Mouse (Mus musculus) large intestine, adult 2 months (tissue): Measurements from ENCODE around the gene Senp2. TPM values are rescaled to one million over a fixed set of nuclear protein-coding genes. Genes with fewer than 3 reads are reported as not detected.

Experiments used
- DNase-seq: peaks from one replicate; pipeline ENCODE4 v3.0.0-alpha.2; 2012; ENCODE audit warnings: low read depth, low spot score
- WGBS: fragments of 180-500 bp; shearing (Covaris S2); methylation state at CpG from one replicate; pipeline ENCODE4 v1.1.7; 2018; 5-methylcytosine and 5-hydroxymethylcytosine counted together
- polyA plus RNA-seq: library from polyadenylated mRNA; depleted of rRNA; stranded (reverse); fragments of >200 nt; gene quantifications from 2 replicates; pipeline ENCODE4 v1.2.3, GENCODE M21; 2012; rRNA removed

Senp2 gene
- polyA plus RNA-seq, 1 experiment = 8.8 TPM

DNA sequence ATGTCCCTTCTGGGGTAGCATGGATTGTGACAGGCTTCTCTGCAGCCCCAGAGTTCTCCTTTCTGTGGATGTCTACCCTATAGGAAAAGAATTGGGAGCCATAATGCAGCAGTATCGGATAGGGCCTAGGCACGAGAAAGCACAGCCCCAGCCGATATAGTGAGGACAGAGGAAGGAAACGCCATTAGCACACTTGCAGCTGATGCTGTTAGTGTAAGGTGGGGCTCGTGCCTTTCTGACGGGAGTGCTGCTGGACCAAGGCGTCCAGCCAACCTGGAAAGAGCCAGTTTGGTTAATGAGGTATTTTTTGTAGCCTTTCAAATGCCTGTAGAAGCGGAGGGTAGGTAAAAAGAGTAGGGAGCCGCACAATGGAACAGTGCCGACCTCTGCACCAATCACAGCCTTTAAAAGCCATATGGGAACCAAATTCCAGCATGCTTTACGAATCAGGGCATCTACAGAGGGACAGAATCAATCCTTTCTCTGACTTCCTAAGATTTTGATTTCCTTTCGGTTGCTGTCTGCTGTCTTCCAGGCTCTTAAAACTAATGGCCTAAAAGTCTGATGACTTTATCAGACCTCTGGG lies 70.9 kb downstream of the Senp2 start:
- 78% methylated on average over 12 of the region's 12 CpGs for WGBS
- DNase-seq = no peak

- DNase-seq = no peak
- WGBS = 76% methylated on average over 4 of the region's 4 CpGs
Observed at GRCm38 (mm10) chr16:22085411-22085810, 76.1 kb downstream of the Senp2 start.

DNA sequence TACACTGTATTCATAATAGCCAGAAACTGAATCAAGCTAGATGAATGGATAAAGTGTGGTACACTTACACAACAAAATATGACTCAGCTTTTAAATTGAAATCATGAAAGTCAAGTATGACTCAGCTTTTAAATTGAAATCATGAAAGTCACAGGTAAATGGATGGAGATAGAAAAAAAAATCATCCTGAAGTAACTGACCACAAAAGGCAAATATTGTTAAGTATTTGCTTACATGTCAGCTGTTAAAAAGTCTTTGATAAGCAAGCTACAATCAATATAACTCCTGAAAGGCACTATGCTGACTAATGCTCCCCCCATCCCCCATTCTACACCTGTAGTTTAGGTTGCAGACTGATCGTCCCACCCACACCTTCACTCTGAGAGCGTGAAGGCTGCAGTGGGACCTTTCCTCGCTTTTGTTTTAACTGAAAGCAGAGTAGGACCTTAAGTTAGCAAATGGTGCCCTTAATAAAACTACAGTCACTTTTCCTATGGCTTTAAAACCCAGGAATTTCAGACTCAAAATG lies 82.0 kb downstream of the Senp2 start:
- no peak for DNase-seq
- WGBS = 81% methylated on average over 3 of the region's 3 CpGs

DNA sequence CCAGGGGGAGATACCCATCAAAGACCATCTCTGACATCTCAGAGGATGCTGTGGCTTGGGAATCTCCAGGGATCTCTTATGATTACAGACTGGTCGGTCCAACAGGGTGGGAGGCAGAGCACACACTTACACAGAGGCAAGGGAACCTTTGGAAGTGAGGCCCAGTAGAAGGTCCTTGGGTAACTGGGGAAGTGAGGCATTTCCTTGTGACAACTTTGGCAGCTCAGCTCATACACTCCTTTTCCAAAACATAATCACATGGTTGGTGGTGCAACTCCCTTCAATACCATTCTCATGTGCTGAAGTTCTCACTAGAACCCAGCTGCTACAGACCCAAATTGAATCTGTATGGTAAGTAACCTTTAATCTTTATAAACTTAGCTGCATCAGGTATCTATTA lies 86.5 kb downstream of the Senp2 start:
- no peak for DNase-seq
- 85% methylated on average over 1 of the region's 1 CpGs for WGBS

DNA sequence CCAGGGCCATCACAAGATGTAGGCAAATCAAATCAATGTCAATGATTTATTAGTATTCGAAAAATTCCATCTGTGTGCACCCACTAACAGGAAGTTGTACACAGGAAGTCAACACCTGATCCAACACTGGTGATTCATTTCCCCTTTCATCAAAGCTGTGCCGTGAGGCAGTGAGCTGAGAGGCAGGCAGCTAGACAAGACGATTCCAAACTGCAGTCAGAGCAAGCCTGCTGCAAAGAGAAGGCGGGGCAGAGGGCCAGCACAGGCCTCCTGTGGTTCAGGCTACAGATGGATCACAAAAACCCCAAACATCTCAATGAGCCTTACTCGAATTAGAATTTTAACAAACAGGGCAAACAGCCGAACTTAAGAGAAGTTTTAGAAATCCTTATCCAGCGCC lies 88.4 kb downstream of the Senp2 start:
- 47% methylated on average over 7 of the region's 7 CpGs for WGBS

More for the DNA sequence above, 88.4 kb downstream of the Senp2 start:
- DNase-seq = no peak

Other genes starting within 250 kb of the Senp2 start
- 16.5 and 37.3 TPM in 2 replicates for gene Ehhadh, start 221.7 kb upstream of the Senp2 start, polyA plus RNA-seq
- 3.9 and 8.0 TPM in 2 replicates for gene Map3k13, start 215.1 kb upstream of the Senp2 start, polyA plus RNA-seq
- gene Tmem41a, start 61.9 kb upstream of the Senp2 start, polyA plus RNA-seq = 59.4 and 85.6 TPM in 2 replicates
- 34.3 and 53.9 TPM in 2 replicates for gene Liph, start 13.8 kb upstream of the Senp2 start, polyA plus RNA-seq
- 9.7 and 11.5 TPM in 2 replicates for gene Igf2bp2, start 153.8 kb downstream of the Senp2 start, polyA plus RNA-seq